In genomic region chr4:4509296-4509695, GRCm38 (mm10) we compare ENCODE assay signal across 12 mouse cellular contexts.
DNase-seq lines count a peak whose midpoint lies in the region; ATAC-seq and TF ChIP-seq lines count a peak whose summit lies in the region.
"Had no signal": no experiment of that assay in that cellular context is flagged by ENCODE, and none has a peak within 500 bp of the region (broad histone marks: within the 10 kb centered on the region; RNA-seq: fewer than 3 reads in every experiment).

No protein-coding gene starts in this region.

- no peaks in the 10 kb centered on the region for H3K27me3 ChIP-seq in cerebellum, adult 2 months (ENCODE audit: control insufficient read depth, insufficient read depth, low read length)
- H3K27me3 ChIP-seq in embryonic facial prominence, embryonic 13.5 days = no peaks in the 10 kb centered on the region
- H3K27me3 ChIP-seq: forebrain, embryonic 13.5 days; liver, embryonic 12.5 days had no signal

- no peak overlapping the region; the same call in 1 of the 2 replicates for H3K27ac ChIP-seq in cerebellum, adult 2 months (ENCODE audit: insufficient read depth, low read length)
- peak overlapping the region; percentile 79 for H3K27ac ChIP-seq in embryonic facial prominence, embryonic 13.5 days
- H3K27ac ChIP-seq: forebrain, embryonic 13.5 days; liver, embryonic 12.5 days had no signal

- peak; percentile 6 to 12 for DNase-seq in cerebellum, adult 2 months
- no peak for DNase-seq in cerebellum, adult 11-12 months
- peak; percentile 7 to 13 for DNase-seq in left cerebral cortex, postnatal 14 days (ENCODE audit: low spot score in 2 of 2)
- DNase-seq in left cerebral cortex, adult 9 months (ENCODE audit: low spot score in 2 of 2) = no peak
- DNase-seq in heart, postnatal 4 days = peak; percentile 6
- DNase-seq in urinary bladder, adult 2 months (ENCODE audit: low spot score) = no peak
- DNase-seq: kidney, postnatal 25 days; right cerebral cortex, postnatal 14 days had no signal

- TF ChIP-seq POLR2A in cerebellum, adult 2 months (IDR thresholded peaks at IDR 0.05; ENCODE audit: borderline replicate concordance, insufficient read depth, low read length) = no peak

- H3K4me3 ChIP-seq in cerebellum, adult 2 months (replicated peaks; ENCODE audit: insufficient read depth, low read depth, low read length) = no peak overlapping the region
- H3K4me3 ChIP-seq in embryonic facial prominence, embryonic 13.5 days = no peak overlapping the region
- H3K4me3 ChIP-seq: forebrain, embryonic 13.5 days; liver, embryonic 12.5 days had no signal

- H3K36me3 ChIP-seq in embryonic facial prominence, embryonic 13.5 days = no peaks in the 10 kb centered on the region
- H3K36me3 ChIP-seq: liver, embryonic 12.5 days had no signal

- H3K9me3 ChIP-seq in embryonic facial prominence, embryonic 13.5 days = no peaks in the 10 kb centered on the region
- H3K9me3 ChIP-seq: forebrain, embryonic 13.5 days; liver, embryonic 12.5 days had no signal

- no peak for TF ChIP-seq CTCF in cerebellum, adult 2 months (IDR thresholded peaks at IDR 0.05; ENCODE audit: borderline replicate concordance, insufficient read depth, low read depth, low read length)

- no peak overlapping the region for H3K4me2 ChIP-seq in embryonic facial prominence, embryonic 13.5 days
- H3K4me2 ChIP-seq: forebrain, embryonic 13.5 days; liver, embryonic 12.5 days had no signal

- intact Hi-C loops in left cerebral cortex, postnatal 14 days (cut with DNase I) = no loop called here

- no peaks in the 10 kb centered on the region for H3K4me1 ChIP-seq in cerebellum, adult 2 months (ENCODE audit: control insufficient read depth, insufficient read depth, low read length)
- peaks cover 4% of the 10 kb centered on the region; the same call in 1 of the 2 replicates for H3K4me1 ChIP-seq in embryonic facial prominence, embryonic 13.5 days
- H3K4me1 ChIP-seq: forebrain, embryonic 13.5 days; liver, embryonic 12.5 days had no signal

- H3K9ac ChIP-seq in embryonic facial prominence, embryonic 13.5 days = no peak overlapping the region
- H3K9ac ChIP-seq: forebrain, embryonic 13.5 days; liver, embryonic 12.5 days had no signal

- WGBS in cerebellum, adult 2 months = 76% methylated on average over 3 of the region's 3 CpGs
- 74% methylated on average over 3 of the region's 3 CpGs for WGBS in embryonic facial prominence, embryonic 13.5 days

- ATAC-seq in embryonic facial prominence, embryonic 13.5 days (ENCODE audit: insufficient number of reproducible peaks, insufficient read depth, low FRiP score, low TSS enrichment, low read depth) = peak; percentile 48; the same call in 1 of the 2 replicates
- no peak for ATAC-seq in megakaryocyte-erythroid progenitor cell, adult 5-6 weeks (replicated peaks; ENCODE audit: low FRiP score, low TSS enrichment, poor library complexity, severe bottlenecking)
- ATAC-seq: forebrain, embryonic 13.5 days; liver, embryonic 12.5 days had no signal

Comparison
In these comparisons a context has a peak if more than half of its experiments do, and no peak if none do; other contexts are left out.
1. DNase-seq: peak in cerebellum, adult 2 months (2 of 2), left cerebral cortex, postnatal 14 days (2 of 2) and heart, postnatal 4 days (single experiment); none in cerebellum, adult 11-12 months (single experiment), left cerebral cortex, adult 9 months (0 of 2) and urinary bladder, adult 2 months (single experiment).